Mouse (Mus musculus): ENCODE measurements at regions not wholly inside any gene's neighbourhood (a gene's known extent, or its start where the extent isn't known, plus 50 kb on each side); places are given as distances from the start of the nearest gene placed in this dataset.
A peak's percentile ranks its signal among the peaks of the same experiment; 100 is the strongest.
"Not testable (repeated sequence)": the region's sequence is repeated elsewhere in the genome, so short reads cannot be mapped to it uniquely, and the experiment has no call there.

- no peaks in the 10 kb centered on the region for H3K36me3 ChIP-seq (replicated peaks; ENCODE audit: control insufficient read depth, insufficient read depth, low read depth)
- no peaks in the 10 kb centered on the region for H3K27me3 ChIP-seq (ENCODE audit: control insufficient read depth, insufficient read depth, low read length)
- 67% methylated on average over 8 of the region's 8 CpGs for WGBS (ENCODE audit: insufficient replicate concordance)
- no peaks in the 10 kb centered on the region for H3K9me3 ChIP-seq (ENCODE audit: control insufficient read depth, low read length)
- ATAC-seq (ENCODE audit: insufficient read depth) (no peak), DNase-seq (ENCODE audit: low read depth in 3 of 3, low spot score in 3 of 3) (no peak)
- TF ChIP-seq EP300 (IDR thresholded peaks at IDR 0.05; ENCODE audit: low read depth) = no peak
- no peak for TF ChIP-seq CTCF (IDR thresholded peaks at IDR 0.05; ENCODE audit: low read depth)
- H3K4me3 ChIP-seq (ENCODE audit: insufficient read depth in 1 of 2, low read depth in 2 of 2, low read length in 2 of 2) = no peak overlapping the region
- H3K9ac ChIP-seq (replicated peaks) = no peak overlapping the region
- no peak overlapping the region for H3K4me2 ChIP-seq (ENCODE audit: low read depth)
- H3K27ac ChIP-seq = no peak overlapping the region
- no peaks in the 10 kb centered on the region for H3K4me1 ChIP-seq (replicated peaks; ENCODE audit: control insufficient read depth in 2 of 2, insufficient read depth in 2 of 2, low read length in 1 of 2)
Measured at GRCm38 (mm10) chr5:129384976-129385375, 116.0 kb upstream of the Sfswap start.

GRCm38 (mm10) chr5:129385965-129386643 lies 114.9 kb upstream of the Sfswap start:
- not testable (repeated sequence) for H3K27ac ChIP-seq; H3K27me3 ChIP-seq (ENCODE audit: control insufficient read depth, insufficient read depth, low read length); DNase-seq (ENCODE audit: low read depth in 3 of 3, low spot score in 3 of 3); H3K4me2 ChIP-seq (ENCODE audit: low read depth); H3K4me3 ChIP-seq (ENCODE audit: insufficient read depth in 1 of 2, low read depth in 2 of 2, low read length in 2 of 2); H3K9ac ChIP-seq (replicated peaks); H3K36me3 ChIP-seq (replicated peaks; ENCODE audit: control insufficient read depth, insufficient read depth, low read depth); H3K4me1 ChIP-seq (replicated peaks; ENCODE audit: control insufficient read depth in 2 of 2, insufficient read depth in 2 of 2, low read length in 1 of 2); H3K9me3 ChIP-seq (ENCODE audit: control insufficient read depth, low read length)
- 65% methylated on average over 2 of the region's 7 CpGs for WGBS (ENCODE audit: insufficient replicate concordance)
- peak; percentile 76; the same call in 1 of the 2 replicates for ATAC-seq (ENCODE audit: insufficient read depth)

GRCm38 (mm10) chr5:129386671-129387070 lies 114.3 kb upstream of the Sfswap start:
- H3K4me1 ChIP-seq (replicated peaks; ENCODE audit: control insufficient read depth in 2 of 2, insufficient read depth in 2 of 2, low read length in 1 of 2); DNase-seq (ENCODE audit: low read depth in 3 of 3, low spot score in 3 of 3); H3K27me3 ChIP-seq (ENCODE audit: control insufficient read depth, insufficient read depth, low read length); H3K36me3 ChIP-seq (replicated peaks; ENCODE audit: control insufficient read depth, insufficient read depth, low read depth); H3K9me3 ChIP-seq (ENCODE audit: control insufficient read depth, low read length); H3K4me3 ChIP-seq (ENCODE audit: insufficient read depth in 1 of 2, low read depth in 2 of 2, low read length in 2 of 2); H3K9ac ChIP-seq (replicated peaks); H3K4me2 ChIP-seq (ENCODE audit: low read depth); H3K27ac ChIP-seq: not testable (repeated sequence)
- ATAC-seq (ENCODE audit: insufficient read depth) = peak; percentile 70; the same call in 1 of the 2 replicates
- WGBS (ENCODE audit: insufficient replicate concordance) = no CpG with 5 or more reads among the region's 8 CpGs

GRCm38 (mm10) chr5:129387301-129387700 lies 113.7 kb upstream of the Sfswap start:
- TF ChIP-seq CTCF (IDR thresholded peaks at IDR 0.05; ENCODE audit: low read depth) (no peak), EP300 (IDR thresholded peaks at IDR 0.05; ENCODE audit: low read depth) (no peak)
- ATAC-seq (ENCODE audit: insufficient read depth) (no peak), DNase-seq (ENCODE audit: low read depth in 3 of 3, low spot score in 3 of 3) (no peak)
- WGBS (ENCODE audit: insufficient replicate concordance) = 22% methylated on average over 3 of the region's 3 CpGs
- H3K27ac ChIP-seq = no peak overlapping the region
- H3K9me3 ChIP-seq (ENCODE audit: control insufficient read depth, low read length) = no peaks in the 10 kb centered on the region
- H3K9ac ChIP-seq (replicated peaks) = no peak overlapping the region
- no peak overlapping the region for H3K4me2 ChIP-seq (ENCODE audit: low read depth)
- no peak overlapping the region for H3K4me3 ChIP-seq (ENCODE audit: insufficient read depth in 1 of 2, low read depth in 2 of 2, low read length in 2 of 2)
- H3K36me3 ChIP-seq (replicated peaks; ENCODE audit: control insufficient read depth, insufficient read depth, low read depth) = no peaks in the 10 kb centered on the region
- H3K4me1 ChIP-seq (replicated peaks; ENCODE audit: control insufficient read depth in 2 of 2, insufficient read depth in 2 of 2, low read length in 1 of 2) = no peaks in the 10 kb centered on the region
- no peaks in the 10 kb centered on the region for H3K27me3 ChIP-seq (ENCODE audit: control insufficient read depth, insufficient read depth, low read length)

GRCm38 (mm10) chr5:129390921-129391371 lies 110.1 kb upstream of the Sfswap start:
- no peak overlapping the region for H3K4me3 ChIP-seq (ENCODE audit: insufficient read depth in 1 of 2, low read depth in 2 of 2, low read length in 2 of 2)
- H3K4me2 ChIP-seq (ENCODE audit: low read depth) = no peak overlapping the region
- ATAC-seq (ENCODE audit: insufficient read depth) (no peak), DNase-seq (ENCODE audit: low read depth in 3 of 3, low spot score in 3 of 3) (no peak)
- H3K9me3 ChIP-seq (ENCODE audit: control insufficient read depth, low read length) = no peaks in the 10 kb centered on the region
- no peaks in the 10 kb centered on the region for H3K27me3 ChIP-seq (ENCODE audit: control insufficient read depth, insufficient read depth, low read length)
- no peaks in the 10 kb centered on the region for H3K4me1 ChIP-seq (replicated peaks; ENCODE audit: control insufficient read depth in 2 of 2, insufficient read depth in 2 of 2, low read length in 1 of 2)
- TF ChIP-seq CTCF (IDR thresholded peaks at IDR 0.05; ENCODE audit: low read depth) (no peak), EP300 (IDR thresholded peaks at IDR 0.05; ENCODE audit: low read depth) (no peak)
- no peak overlapping the region for H3K9ac ChIP-seq (replicated peaks)
- 50% methylated on average over 4 of the region's 4 CpGs for WGBS (ENCODE audit: insufficient replicate concordance)
- no peak overlapping the region for H3K27ac ChIP-seq
- no peaks in the 10 kb centered on the region for H3K36me3 ChIP-seq (replicated peaks; ENCODE audit: control insufficient read depth, insufficient read depth, low read depth)

Measured in liver, embryonic 14.5 days (tissue).